ENCODE assay signal across 23 mouse cellular contexts in genomic region chr16:45945649-45946048, GRCm38 (mm10). TPM values are rescaled to one million over a fixed set of nuclear protein-coding genes. Genes with fewer than 3 reads are reported as not detected.
A peak's percentile ranks its signal among the peaks of the same experiment; 100 is the strongest.
DNase-seq lines count a peak whose midpoint lies in the region; ATAC-seq and TF ChIP-seq lines count a peak whose summit lies in the region.
"Had no signal": no experiment of that assay in that cellular context is flagged by ENCODE, and none has a peak within 500 bp of the region (broad histone marks: within the 10 kb centered on the region; RNA-seq: fewer than 3 reads in every experiment).

No protein-coding gene starts in this region.

- ATAC-seq in kidney, postnatal 0 days (replicated peaks; ENCODE audit: low FRiP score, low read depth) = peak; percentile 35; the same call in 1 of the 2 replicates
- peak; percentile 41 for ATAC-seq in Patski
- peak; percentile 27 for ATAC-seq in intestine, postnatal 0 days
- ATAC-seq in stomach, embryonic 16.5 days (ENCODE audit: insufficient read depth, low FRiP score) = no peak; the same call in 1 of the 2 replicates
- ATAC-seq: activated CD4-positive, CD25-positive, alpha-beta regulatory T cell, adult 4 months; forebrain, postnatal 0 days had no signal

- no peaks in the 10 kb centered on the region for H3K36me3 ChIP-seq in kidney, postnatal 0 days (ENCODE audit: insufficient read depth, low read length)
- no peaks in the 10 kb centered on the region for H3K36me3 ChIP-seq in intestine, postnatal 0 days (ENCODE audit: control insufficient read depth, insufficient read depth)
- no peaks in the 10 kb centered on the region for H3K36me3 ChIP-seq in stomach, embryonic 16.5 days (ENCODE audit: control insufficient read depth, insufficient read depth, low read length)
- H3K36me3 ChIP-seq: embryonic facial prominence, embryonic 15.5 days; forebrain, embryonic 10.5 days; heart, embryonic 13.5 days; hindbrain, embryonic 15.5 days had no signal

- WGBS in kidney, postnatal 0 days = 45% methylated on average over 5 of the region's 5 CpGs
- WGBS in intestine, postnatal 0 days = 71% methylated on average over 5 of the region's 5 CpGs
- WGBS in stomach, embryonic 16.5 days = 78% methylated on average over 5 of the region's 5 CpGs

- H3K27ac ChIP-seq in kidney, postnatal 0 days = peak overlapping the region; percentile 79
- H3K27ac ChIP-seq in intestine, postnatal 0 days (ENCODE audit: low read depth, low read length) = no peak overlapping the region
- H3K27ac ChIP-seq in stomach, embryonic 16.5 days (ENCODE audit: low read length) = peak overlapping the region; percentile 5; the same call in 1 of the 2 replicates
- H3K27ac ChIP-seq: embryonic facial prominence, embryonic 15.5 days; forebrain, embryonic 10.5 days; heart, embryonic 13.5 days; hindbrain, embryonic 15.5 days; left cerebral cortex, adult 2 months had no signal

- CTCF ChIA-PET in Patski (lab: Charles Lee) = interaction anchor here (1.4 kb wide), 1 partner anchor 21 kb away, joined by 5 read pairs; no protein-coding TSS in a partner anchor

- peaks cover 19% of the 10 kb centered on the region; the same call in 1 of the 2 replicates for H3K4me1 ChIP-seq in kidney, postnatal 0 days (replicated peaks; ENCODE audit: insufficient read depth, low read length)
- H3K4me1 ChIP-seq in intestine, postnatal 0 days (replicated peaks; ENCODE audit: control insufficient read depth, insufficient read depth, low read length) = no peaks in the 10 kb centered on the region
- 0 out of 2 replicates have a peak, but pooled peaks cover 6% of the 10 kb centered on the region for H3K4me1 ChIP-seq in stomach, embryonic 16.5 days (ENCODE audit: control insufficient read depth, insufficient read depth, low read length)
- H3K4me1 ChIP-seq: embryonic facial prominence, embryonic 15.5 days; hindbrain, embryonic 15.5 days; megakaryocyte, embryonic 14.5 days had no signal

- in situ Hi-C loops in Patski (cut with MboI; ENCODE audit: low pct_unique_long_range_greater_than_20kb) = no loop called here

- H3K9me3 ChIP-seq in kidney, postnatal 0 days (replicated peaks; ENCODE audit: low read length) = no peaks in the 10 kb centered on the region
- no peaks in the 10 kb centered on the region for H3K9me3 ChIP-seq in intestine, postnatal 0 days (ENCODE audit: control insufficient read depth)
- H3K9me3 ChIP-seq in stomach, embryonic 16.5 days (replicated peaks; ENCODE audit: control insufficient read depth, low read length) = no peaks in the 10 kb centered on the region
- H3K9me3 ChIP-seq: embryonic facial prominence, embryonic 15.5 days; forebrain, embryonic 10.5 days; heart, embryonic 13.5 days; hindbrain, embryonic 15.5 days had no signal

- no peaks in the 10 kb centered on the region for H3K27me3 ChIP-seq in kidney, postnatal 0 days (ENCODE audit: insufficient read depth, low read length)
- H3K27me3 ChIP-seq in Patski = no peaks in the 10 kb centered on the region
- H3K27me3 ChIP-seq in intestine, postnatal 0 days (replicated peaks; ENCODE audit: control insufficient read depth, insufficient read depth, low read length) = no peaks in the 10 kb centered on the region
- H3K27me3 ChIP-seq in stomach, embryonic 16.5 days (ENCODE audit: control insufficient read depth, insufficient read depth, low read length) = no peaks in the 10 kb centered on the region
- H3K27me3 ChIP-seq: embryonic facial prominence, embryonic 15.5 days; heart, embryonic 13.5 days; hindbrain, embryonic 15.5 days had no signal

- peak overlapping the region; percentile 38 for H3K4me2 ChIP-seq in kidney, postnatal 0 days (ENCODE audit: low read length)
- H3K4me2 ChIP-seq in intestine, postnatal 0 days (replicated peaks; ENCODE audit: low read depth) = peak overlapping the region; percentile 59; the same call in 1 of the 2 replicates
- H3K4me2 ChIP-seq in stomach, embryonic 16.5 days (ENCODE audit: low read depth, low read length) = 0 out of 2 replicates have a peak overlapping the region, but pooled peaks have one; percentile 10
- H3K4me2 ChIP-seq: embryonic facial prominence, embryonic 15.5 days; heart, embryonic 13.5 days; hindbrain, embryonic 15.5 days had no signal

- DNase-seq in kidney, postnatal 0 days (ENCODE audit: low spot score) = no peak
- no peak for DNase-seq in kidney, postnatal 14 days
- DNase-seq in Patski (ENCODE audit: low read depth, low spot score) = no peak
- no peak for DNase-seq in spleen, postnatal 36 days (ENCODE audit: low spot score in 2 of 2)
- DNase-seq in embryo, embryonic 9.5 days (ENCODE audit: extremely low spot score) = no peak
- DNase-seq: adrenal gland, postnatal 14 days; cerebellum, postnatal 14 days; forebrain, postnatal 0 days; heart, adult 18-20 months; heart, postnatal 36 days; layer of hippocampus, adult 9-11 months; left cerebral cortex, postnatal 4 days; lung, adult 2 months; right cerebral cortex, postnatal 25 days had no signal

- H3K9ac ChIP-seq in kidney, postnatal 0 days (ENCODE audit: low read depth, low read length) = no peak overlapping the region
- H3K9ac ChIP-seq in intestine, postnatal 0 days (ENCODE audit: low read depth, low read length) = no peak overlapping the region
- H3K9ac ChIP-seq in stomach, embryonic 16.5 days (ENCODE audit: low read length) = no peak overlapping the region
- H3K9ac ChIP-seq: embryonic facial prominence, embryonic 15.5 days; forebrain, postnatal 0 days; heart, embryonic 13.5 days; hindbrain, embryonic 15.5 days had no signal

- POLR2A ChIA-PET in Patski (lab: Charles Lee) = interaction anchor here (0.9 to 1.0 kb wide), 2 partner anchors 13 to 153 kb away, joined by 3 to 5 read pairs; no protein-coding TSS in a partner anchor

- TF ChIP-seq CTCF in kidney, postnatal 0 days (IDR thresholded peaks at IDR 0.05; ENCODE audit: low read depth) = no peak
- TF ChIP-seq CTCF in Patski (IDR thresholded peaks at IDR 0.05) = no peak
- TF ChIP-seq CTCF in intestine, postnatal 0 days (IDR thresholded peaks at IDR 0.05; ENCODE audit: low read depth) = no peak

- no peak overlapping the region for H3K4me3 ChIP-seq in kidney, postnatal 0 days (replicated peaks; ENCODE audit: low read depth, low read length)
- H3K4me3 ChIP-seq in intestine, postnatal 0 days (ENCODE audit: low read depth, low read length) = no peak overlapping the region
- no peak overlapping the region for H3K4me3 ChIP-seq in stomach, embryonic 16.5 days (replicated peaks; ENCODE audit: low read length)
- H3K4me3 ChIP-seq: embryonic facial prominence, embryonic 15.5 days; forebrain, embryonic 10.5 days; heart, embryonic 13.5 days; hindbrain, embryonic 15.5 days; left cerebral cortex, adult 2 months; megakaryocyte, embryonic 14.5 days had no signal

RNA-seq across cellular contexts. Expression of gene Phldb2, which starts 7.7 kb away (rescaled TPM):
- 74.2 and 84.0 TPM in 2 replicates for polyA plus RNA-seq in kidney, postnatal 0 days (2015; fragmentation: Nextera tagmentation; extraction: Ambion mirVana)
- 200 TPM for polyA plus RNA-seq in Patski (2021)
- 9.2 and 9.5 TPM in 2 replicates for polyA plus RNA-seq in intestine, postnatal 0 days (2015; fragmentation: Nextera tagmentation; extraction: Ambion mirVana)
- polyA plus RNA-seq in stomach, embryonic 16.5 days (2015; fragmentation: Nextera tagmentation; extraction: Ambion mirVana) = 25.7 and 28.3 TPM in 2 replicates
- polyA plus RNA-seq: activated CD4-positive, CD25-positive, alpha-beta regulatory T cell, adult 4 months had no signal
